Mouse (Mus musculus) limb, embryonic 15.5 days (tissue): ENCODE results near the gene Rtca. TPM values are rescaled to one million over a fixed set of nuclear protein-coding genes. Genes with fewer than 3 reads are reported as not detected.

ENCODE experiments used
- ATAC-seq: fragments of 200-750 bp; cut with Nextera tagmentation; 2 replicates; pipeline ENCODE4 v1.8.0; 2017; ENCODE audit warnings: low read depth, moderate TSS enrichment; ENCODE audit not compliant: insufficient number of reproducible peaks, low FRiP score, low TSS enrichment
- H3K27ac ChIP-seq: fragments of 300-500 bp; sonication (generic); 2 replicates; pipeline ENCODE4 v1.5.1; 2015; ENCODE audit warnings: moderate library complexity, mild to moderate bottlenecking, inconsistent platforms
- H3K27me3 ChIP-seq: fragments of 300-500 bp; sonication (generic); 2 replicates; pipeline ENCODE4 v1.6.1; 2015; ENCODE audit warnings: inconsistent platforms
- H3K36me3 ChIP-seq: fragments of 300-500 bp; sonication (generic); 2 replicates; pipeline ENCODE4 v1.6.1; 2015; ENCODE audit warnings: inconsistent platforms
- H3K4me1 ChIP-seq: fragments of 300-500 bp; sonication (generic); 2 replicates; pipeline ENCODE4 v1.6.1; 2015; ENCODE audit warnings: inconsistent platforms
- H3K4me2 ChIP-seq: fragments of 300-500 bp; sonication (generic); 2 replicates; pipeline ENCODE4 v1.6.1; 2015; ENCODE audit warnings: mild to moderate bottlenecking, inconsistent platforms
- H3K4me3 ChIP-seq: fragments of 300-500 bp; sonication (generic); 2 replicates; pipeline ENCODE4 v1.5.1; 2015; ENCODE audit warnings: mild to moderate bottlenecking, inconsistent platforms
- H3K9ac ChIP-seq: fragments of 300-500 bp; sonication (generic); 2 replicates; pipeline ENCODE4 v1.6.1; 2015; ENCODE audit warnings: inconsistent platforms
- H3K9me3 ChIP-seq: fragments of 300-500 bp; sonication (generic); 2 replicates; pipeline ENCODE4 v1.6.1; 2016; ENCODE audit warnings: inconsistent platforms
- WGBS: fragments of 180-500 bp; shearing (Covaris S2); methylation state at CpG from one replicate; pipeline ENCODE4 v1.1.7; 2015; 5-methylcytosine and 5-hydroxymethylcytosine counted together
- polyA plus RNA-seq: library from polyadenylated mRNA; unstranded; fragments of >200 nt; fragmentation: Nextera tagmentation; extraction: Ambion mirVana; gene quantifications from 2 replicates; pipeline ENCODE4 v1.2.1, GENCODE M21; 2015

The Rtca gene
- 57.0 and 60.6 TPM in 2 replicates for polyA plus RNA-seq

GRCm38 (mm10) chr3:116507772-116508351 lies at the start of gene Rtca:
TSS of gene Rtca (minus strand) at chr3:116508208.
- under 1% methylated on average over 41 of the region's 44 CpGs for WGBS
- Histone ChIP-seq H3K27ac (peak within 1 kb of the TSS; percentile 78), H3K9ac (peak within 1 kb of the TSS; percentile 76), H3K9me3 (no peaks in the 10 kb centered on the region), H3K4me2 (peak within 1 kb of the TSS; percentile 63), H3K27me3 (no peaks in the 10 kb centered on the region), H3K4me1 (peaks cover 14% of the 10 kb centered on the region), H3K4me3 (peak within 1 kb of the TSS; percentile 85), H3K36me3 (peaks cover 28% of the 10 kb centered on the region)
- peak; percentile 90 for ATAC-seq

- Histone ChIP-seq H3K4me3 (no peak overlapping the region), H3K4me1 (no peaks in the 10 kb centered on the region), H3K4me2 (no peak overlapping the region), H3K27ac (no peak overlapping the region), H3K36me3 (peaks cover 28% of the 10 kb centered on the region), H3K27me3 (no peaks in the 10 kb centered on the region), H3K9ac (no peak overlapping the region), H3K9me3 (no peaks in the 10 kb centered on the region)
- ATAC-seq = no peak
- WGBS = 63% methylated on average over 5 of the region's 5 CpGs
These were observed 43.4 kb upstream of the Rtca start for GRCm38 (mm10) chr3:116551362-116551761.

GRCm38 (mm10) chr3:116547430-116547829 lies 39.4 kb upstream of the Rtca start:
- H3K4me3 ChIP-seq = no peak overlapping the region
- peaks cover 49% of the 10 kb centered on the region for H3K36me3 ChIP-seq
- no peak overlapping the region for H3K9ac ChIP-seq
- ATAC-seq = no peak
- H3K27me3 ChIP-seq = no peaks in the 10 kb centered on the region
- WGBS = 81% methylated on average over 5 of the region's 5 CpGs
- no peak overlapping the region for H3K27ac ChIP-seq
- no peak overlapping the region for H3K4me2 ChIP-seq
- H3K4me1 ChIP-seq = no peaks in the 10 kb centered on the region
- H3K9me3 ChIP-seq = no peaks in the 10 kb centered on the region

- no peak for ATAC-seq
- WGBS = 56% methylated on average over 3 of the region's 3 CpGs
- peaks cover 64% of the 10 kb centered on the region for H3K36me3 ChIP-seq
These were observed 34.5 kb upstream of the Rtca start for GRCm38 (mm10) chr3:116542532-116542931.

GRCm38 (mm10) chr3:116542070-116542469 lies 34.1 kb upstream of the Rtca start:
- H3K36me3 ChIP-seq = peaks cover 64% of the 10 kb centered on the region
- no peak for ATAC-seq

More at GRCm38 (mm10) chr3:116542532-116542931, 34.5 kb upstream of the Rtca start:
- no peak overlapping the region for H3K4me3 ChIP-seq
- no peaks in the 10 kb centered on the region for H3K27me3 ChIP-seq
- H3K4me1 ChIP-seq = no peaks in the 10 kb centered on the region
- H3K9ac ChIP-seq = no peak overlapping the region
- H3K4me2 ChIP-seq = no peak overlapping the region
- H3K27ac ChIP-seq = no peak overlapping the region
- H3K9me3 ChIP-seq = no peaks in the 10 kb centered on the region

GRCm38 (mm10) chr3:116537200-116537573 lies 29.2 kb upstream of the Rtca start:
- Histone ChIP-seq H3K4me2 (no peak overlapping the region), H3K4me1 (0 out of 2 replicates have a peak, but pooled peaks cover 2% of the 10 kb centered on the region), H3K9ac (no peak overlapping the region), H3K27ac (no peak overlapping the region), H3K36me3 (peaks cover 64% of the 10 kb centered on the region), H3K9me3 (no peaks in the 10 kb centered on the region), H3K4me3 (no peak overlapping the region), H3K27me3 (no peaks in the 10 kb centered on the region)
- 48% methylated on average over 6 of the region's 6 CpGs for WGBS
- ATAC-seq = no peak

More at GRCm38 (mm10) chr3:116542070-116542469, 34.1 kb upstream of the Rtca start:
- 62% methylated on average over 2 of the region's 2 CpGs for WGBS
- no peak overlapping the region for H3K4me3 ChIP-seq
- H3K4me1 ChIP-seq = no peaks in the 10 kb centered on the region
- no peaks in the 10 kb centered on the region for H3K9me3 ChIP-seq
- H3K9ac ChIP-seq = no peak overlapping the region
- no peak overlapping the region for H3K4me2 ChIP-seq
- H3K27me3 ChIP-seq = no peaks in the 10 kb centered on the region
- no peak overlapping the region for H3K27ac ChIP-seq

GRCm38 (mm10) chr3:116536428-116537199 lies 28.6 kb upstream of the Rtca start:
- Histone ChIP-seq H3K36me3 (peaks cover 59% of the 10 kb centered on the region), H3K4me1 (0 out of 2 replicates have a peak, but pooled peaks cover 2% of the 10 kb centered on the region), H3K27me3 (no peaks in the 10 kb centered on the region), H3K9ac (no peak overlapping the region), H3K27ac (no peak overlapping the region), H3K9me3 (no peaks in the 10 kb centered on the region), H3K4me2 (no peak overlapping the region), H3K4me3 (no peak overlapping the region)
- 44% methylated on average over 16 of the region's 16 CpGs for WGBS
- ATAC-seq = no peak

GRCm38 (mm10) chr3:116530826-116531225 lies 22.8 kb upstream of the Rtca start:
- no peak overlapping the region for H3K27ac ChIP-seq
- H3K4me2 ChIP-seq = no peak overlapping the region
- H3K36me3 ChIP-seq = peaks cover 20% of the 10 kb centered on the region
- 0 out of 2 replicates have a peak, but pooled peaks cover 3% of the 10 kb centered on the region for H3K4me1 ChIP-seq
- no peaks in the 10 kb centered on the region for H3K9me3 ChIP-seq
- ATAC-seq = no peak
- no peak overlapping the region for H3K9ac ChIP-seq
- H3K4me3 ChIP-seq = no peak overlapping the region
- WGBS = 57% methylated on average over 4 of the region's 4 CpGs
- H3K27me3 ChIP-seq = no peaks in the 10 kb centered on the region

- Histone ChIP-seq H3K27me3 (no peaks in the 10 kb centered on the region), H3K36me3 (peaks cover 14% of the 10 kb centered on the region), H3K9me3 (no peaks in the 10 kb centered on the region), H3K4me2 (no peak overlapping the region), H3K4me3 (no peak overlapping the region), H3K4me1 (0 out of 2 replicates have a peak, but pooled peaks cover 3% of the 10 kb centered on the region), H3K27ac (no peak overlapping the region), H3K9ac (no peak overlapping the region)
- WGBS = 58% methylated on average over 3 of the region's 5 CpGs
- ATAC-seq = no peak
These were observed 21.7 kb upstream of the Rtca start for GRCm38 (mm10) chr3:116529741-116530140.

- 82% methylated on average over 12 of the region's 12 CpGs for WGBS
- no peak overlapping the region for H3K4me2 ChIP-seq
- H3K27me3 ChIP-seq = no peaks in the 10 kb centered on the region
- H3K9ac ChIP-seq = no peak overlapping the region
- no peaks in the 10 kb centered on the region for H3K9me3 ChIP-seq
- no peak overlapping the region for H3K4me3 ChIP-seq
- ATAC-seq = no peak
- peaks cover 5% of the 10 kb centered on the region; the same call in 1 of the 2 replicates for H3K36me3 ChIP-seq
- H3K27ac ChIP-seq = no peak overlapping the region
- H3K4me1 ChIP-seq = no peaks in the 10 kb centered on the region
These were observed 12.2 kb upstream of the Rtca start for GRCm38 (mm10) chr3:116520141-116520761.

GRCm38 (mm10) chr3:116512904-116513716 lies 5.1 kb upstream of the Rtca start, which contains the start of gene Dbt:
TSS of gene Dbt (plus strand) at chr3:116513070.
- Histone ChIP-seq H3K9ac (peak within 1 kb of the TSS; percentile 41), H3K9me3 (no peaks in the 10 kb centered on the region), H3K36me3 (no peaks in the 10 kb centered on the region), H3K4me2 (peak within 1 kb of the TSS; percentile 68), H3K4me3 (peak within 1 kb of the TSS; percentile 65), H3K27ac (no peak within 1 kb of the TSS), H3K27me3 (no peaks in the 10 kb centered on the region), H3K4me1 (peaks cover 8% of the 10 kb centered on the region)
- WGBS = 1% methylated on average over 36 of the region's 36 CpGs
- peak; percentile 93 for ATAC-seq
